Mouse (Mus musculus): Measurements from ENCODE around the gene 4930563M21Rik. TPM values are rescaled to one million over a fixed set of nuclear protein-coding genes. Genes with fewer than 3 reads are reported as not detected.

4930563M21Rik gene
- polyA plus RNA-seq (2012; fragmentation: generic; extraction: Trizol) = not detected
- long read RNA-seq, experiment 1 = 0 reads
- long read RNA-seq, experiment 2 = 0 reads

GRCm38 (mm10) chr9:56010450-56010849, at the start of gene 4930563M21Rik:
Gene 4930563M21Rik (minus strand): TSS chr9:56010550.
- Histone ChIP-seq H3K4me3 (ENCODE audit: insufficient read depth, poor library complexity, severe bottlenecking) (no peak within 1 kb of the TSS), H3K79me3 (ENCODE audit: low read depth) (no peaks in the 10 kb centered on the region), H3ac (ENCODE audit: control insufficient read depth, insufficient read length, low read depth) (no peak within 1 kb of the TSS), H3K36me3 (ENCODE audit: control insufficient read depth, insufficient read depth) (no peaks in the 10 kb centered on the region), H3K27me3 (ENCODE audit: control insufficient read depth, insufficient read depth, insufficient read length) (no peaks in the 10 kb centered on the region), H3K79me2 (ENCODE audit: control insufficient read depth, insufficient read depth) (no peaks in the 10 kb centered on the region)
- no peak for TF ChIP-seq CTCF (IDR thresholded peaks at IDR 0.05; ENCODE audit: control insufficient read depth, insufficient read depth, insufficient read length)
- TF ChIP-seq MYOD1 (IDR thresholded peaks at IDR 0.05; ENCODE audit: control insufficient read depth, insufficient read length, low read depth) = no peak
- TF ChIP-seq USF1 (IDR thresholded peaks at IDR 0.05; ENCODE audit: low read depth) = no peak

GRCm38 (mm10) chr9:56056147-56056546, 45.8 kb upstream of the 4930563M21Rik start:
- no peaks in the 10 kb centered on the region for H3K27me3 ChIP-seq (ENCODE audit: control insufficient read depth, insufficient read depth, insufficient read length)
- no peak overlapping the region for H3ac ChIP-seq (ENCODE audit: control insufficient read depth, insufficient read length, low read depth)
- no peaks in the 10 kb centered on the region for H3K79me3 ChIP-seq (ENCODE audit: low read depth)
- H3K79me2 ChIP-seq (ENCODE audit: control insufficient read depth, insufficient read depth) = no peaks in the 10 kb centered on the region
- TF ChIP-seq USF1 (IDR thresholded peaks at IDR 0.05; ENCODE audit: low read depth) (no peak), MYOG (IDR thresholded peaks at IDR 0.05; ENCODE audit: control insufficient read depth, extremely low read depth, insufficient read length) (no peak), FOSL1 (IDR thresholded peaks at IDR 0.05; ENCODE audit: insufficient read depth, low read length, poor library complexity, severe bottlenecking) (no peak), MAX (IDR thresholded peaks at IDR 0.05) (no peak), MYOD1 (IDR thresholded peaks at IDR 0.05; ENCODE audit: control insufficient read depth, insufficient read length, low read depth) (no peak), CTCF (IDR thresholded peaks at IDR 0.05; ENCODE audit: control insufficient read depth, insufficient read depth, insufficient read length) (no peak), CEBPB (IDR thresholded peaks at IDR 0.05; ENCODE audit: low read depth) (no peak)
- no peak overlapping the region for H3K4me3 ChIP-seq (ENCODE audit: insufficient read depth, poor library complexity, severe bottlenecking)
- peaks cover 57% of the 10 kb centered on the region for H3K36me3 ChIP-seq (ENCODE audit: control insufficient read depth, insufficient read depth)

- Histone ChIP-seq H3K36me3 (ENCODE audit: control insufficient read depth, insufficient read depth) (peaks cover 60% of the 10 kb centered on the region), H3K79me3 (ENCODE audit: low read depth) (no peaks in the 10 kb centered on the region), H3K79me2 (ENCODE audit: control insufficient read depth, insufficient read depth) (no peaks in the 10 kb centered on the region), H3K4me3 (ENCODE audit: insufficient read depth, poor library complexity, severe bottlenecking) (no peak overlapping the region), H3K27me3 (ENCODE audit: control insufficient read depth, insufficient read depth, insufficient read length) (no peaks in the 10 kb centered on the region), H3ac (ENCODE audit: control insufficient read depth, insufficient read length, low read depth) (no peak overlapping the region)
- no peak for TF ChIP-seq USF1 (IDR thresholded peaks at IDR 0.05; ENCODE audit: low read depth)
- TF ChIP-seq FOSL1 (IDR thresholded peaks at IDR 0.05; ENCODE audit: insufficient read depth, low read length, poor library complexity, severe bottlenecking) = no peak
- TF ChIP-seq MYOG (IDR thresholded peaks at IDR 0.05; ENCODE audit: control insufficient read depth, extremely low read depth, insufficient read length) = no peak
- no peak for TF ChIP-seq CTCF (IDR thresholded peaks at IDR 0.05; ENCODE audit: control insufficient read depth, insufficient read depth, insufficient read length)
- TF ChIP-seq MYOD1 (IDR thresholded peaks at IDR 0.05; ENCODE audit: control insufficient read depth, insufficient read length, low read depth) = no peak
- TF ChIP-seq CEBPB (IDR thresholded peaks at IDR 0.05; ENCODE audit: low read depth) = no peak
- TF ChIP-seq MAX (IDR thresholded peaks at IDR 0.05) = no peak
Observed at GRCm38 (mm10) chr9:56053796-56054195, 43.4 kb upstream of the 4930563M21Rik start.

GRCm38 (mm10) chr9:56042181-56042621, 31.9 kb upstream of the 4930563M21Rik start:
- no peak for TF ChIP-seq USF1 (IDR thresholded peaks at IDR 0.05; ENCODE audit: low read depth)
- no peak for TF ChIP-seq CTCF (IDR thresholded peaks at IDR 0.05; ENCODE audit: control insufficient read depth, insufficient read depth, insufficient read length)
- no peak for TF ChIP-seq MYOG (IDR thresholded peaks at IDR 0.05; ENCODE audit: control insufficient read depth, extremely low read depth, insufficient read length)
- TF ChIP-seq FOSL1 (IDR thresholded peaks at IDR 0.05; ENCODE audit: insufficient read depth, low read length, poor library complexity, severe bottlenecking) = no peak
- no peak for TF ChIP-seq CEBPB (IDR thresholded peaks at IDR 0.05; ENCODE audit: low read depth)
- no peak for TF ChIP-seq MYOD1 (IDR thresholded peaks at IDR 0.05; ENCODE audit: control insufficient read depth, insufficient read length, low read depth)
- no peak for TF ChIP-seq MAX (IDR thresholded peaks at IDR 0.05)
- H3K79me2 ChIP-seq (ENCODE audit: control insufficient read depth, insufficient read depth) = peaks cover 43% of the 10 kb centered on the region
- no peaks in the 10 kb centered on the region for H3K27me3 ChIP-seq (ENCODE audit: control insufficient read depth, insufficient read depth, insufficient read length)
- H3K79me3 ChIP-seq (ENCODE audit: low read depth) = peaks cover 18% of the 10 kb centered on the region
- peak overlapping the region; percentile 66 for H3K4me3 ChIP-seq (ENCODE audit: insufficient read depth, poor library complexity, severe bottlenecking)
- peaks cover 32% of the 10 kb centered on the region for H3K36me3 ChIP-seq (ENCODE audit: control insufficient read depth, insufficient read depth)
- H3ac ChIP-seq (ENCODE audit: control insufficient read depth, insufficient read length, low read depth) = peak overlapping the region; percentile 75

- Histone ChIP-seq H3K4me3 (ENCODE audit: insufficient read depth, poor library complexity, severe bottlenecking) (peak within 1 kb of the TSS; percentile 66), H3K36me3 (ENCODE audit: control insufficient read depth, insufficient read depth) (peaks cover 28% of the 10 kb centered on the region), H3K79me3 (ENCODE audit: low read depth) (peaks cover 18% of the 10 kb centered on the region), H3K27me3 (ENCODE audit: control insufficient read depth, insufficient read depth, insufficient read length) (no peaks in the 10 kb centered on the region), H3ac (ENCODE audit: control insufficient read depth, insufficient read length, low read depth) (peak within 1 kb of the TSS; percentile 75), H3K79me2 (ENCODE audit: control insufficient read depth, insufficient read depth) (peaks cover 43% of the 10 kb centered on the region)
- TF ChIP-seq MAX (IDR thresholded peaks at IDR 0.05) (peak; percentile 50), CEBPB (IDR thresholded peaks at IDR 0.05; ENCODE audit: low read depth) (no peak)
Observed at GRCm38 (mm10) chr9:56041372-56042180, 31.2 kb upstream of the 4930563M21Rik start, which contains the start of gene Rcn2. Gene Rcn2 (plus strand): TSS chr9:56041845.

GRCm38 (mm10) chr9:56032219-56032618, 21.9 kb upstream of the 4930563M21Rik start:
- no peaks in the 10 kb centered on the region for H3K27me3 ChIP-seq (ENCODE audit: control insufficient read depth, insufficient read depth, insufficient read length)
- H3K79me3 ChIP-seq (ENCODE audit: low read depth) = no peaks in the 10 kb centered on the region
- no peaks in the 10 kb centered on the region for H3K36me3 ChIP-seq (ENCODE audit: control insufficient read depth, insufficient read depth)
- TF ChIP-seq USF1 (IDR thresholded peaks at IDR 0.05; ENCODE audit: low read depth) = no peak
- no peak for TF ChIP-seq MAX (IDR thresholded peaks at IDR 0.05)
- no peak for TF ChIP-seq MYOG (IDR thresholded peaks at IDR 0.05; ENCODE audit: control insufficient read depth, extremely low read depth, insufficient read length)
- TF ChIP-seq MYOD1 (IDR thresholded peaks at IDR 0.05; ENCODE audit: control insufficient read depth, insufficient read length, low read depth) = no peak
- no peak for TF ChIP-seq CTCF (IDR thresholded peaks at IDR 0.05; ENCODE audit: control insufficient read depth, insufficient read depth, insufficient read length)
- TF ChIP-seq CEBPB (IDR thresholded peaks at IDR 0.05; ENCODE audit: low read depth) = no peak
- no peak for TF ChIP-seq FOSL1 (IDR thresholded peaks at IDR 0.05; ENCODE audit: insufficient read depth, low read length, poor library complexity, severe bottlenecking)
- no peak overlapping the region for H3K4me3 ChIP-seq (ENCODE audit: insufficient read depth, poor library complexity, severe bottlenecking)
- no peaks in the 10 kb centered on the region for H3K79me2 ChIP-seq (ENCODE audit: control insufficient read depth, insufficient read depth)
- H3ac ChIP-seq (ENCODE audit: control insufficient read depth, insufficient read length, low read depth) = no peak overlapping the region

All from C2C12 (cell line).